Comparison of ENCODE assay signal across 26 mouse cellular contexts in the genomic region with DNA sequence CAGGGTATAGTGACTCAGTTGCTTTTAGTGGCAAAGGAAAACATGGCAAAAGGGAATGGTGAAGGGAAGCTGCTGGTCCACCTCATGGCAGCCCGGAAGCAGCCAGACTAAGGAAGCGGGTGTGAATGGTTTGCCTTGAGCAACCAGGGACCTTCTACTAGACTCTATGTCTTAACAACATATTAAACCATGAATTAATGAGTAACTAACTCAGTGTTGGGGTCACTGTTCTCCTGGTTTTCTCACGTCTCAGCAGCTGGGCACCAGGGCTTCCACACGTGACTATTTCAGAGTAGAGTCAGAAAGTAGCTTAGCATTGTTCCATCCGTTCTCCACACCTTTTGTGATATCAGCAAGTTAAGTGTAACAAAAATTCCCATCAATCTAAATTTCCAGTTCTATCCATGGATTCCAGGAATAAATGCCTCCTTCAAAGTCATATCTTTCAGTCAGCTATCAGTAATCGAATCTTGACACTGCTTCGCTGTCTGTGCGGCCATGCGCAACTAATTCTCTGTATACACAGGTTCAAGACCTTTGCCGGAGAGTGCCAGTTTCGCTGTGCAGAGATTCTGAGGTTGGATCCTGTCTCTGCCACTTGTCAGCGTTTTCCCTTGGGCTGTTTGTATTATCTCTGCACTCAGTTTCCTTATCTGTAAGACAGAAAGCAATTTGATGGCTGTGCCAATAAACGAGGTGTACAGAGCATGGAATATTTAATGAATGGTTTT.
DNase-seq lines count a peak whose midpoint lies in the region; ATAC-seq and TF ChIP-seq lines count a peak whose summit lies in the region.
"Had no signal": no experiment of that assay in that cellular context is flagged by ENCODE, and none has a peak within 500 bp of the region (broad histone marks: within the 10 kb centered on the region; RNA-seq: fewer than 3 reads in every experiment).

No protein-coding gene starts in this region.

- no peak overlapping the region for H3K9ac ChIP-seq in hindbrain, embryonic 13.5 days
- no peak overlapping the region for H3K9ac ChIP-seq in kidney, embryonic 16.5 days (replicated peaks; ENCODE audit: low read length)
- no peak overlapping the region for H3K9ac ChIP-seq in lung, postnatal 0 days (replicated peaks; ENCODE audit: low read depth)
- H3K9ac ChIP-seq: forebrain, embryonic 13.5 days; heart, embryonic 15.5 days; liver, embryonic 15.5 days; lung, embryonic 15.5 days; neural tube, embryonic 13.5 days had no signal

- intact Hi-C loops in left cerebral cortex, postnatal 14 days (cut with DNase I) = no loop called here

- H3K4me2 ChIP-seq in hindbrain, embryonic 13.5 days = no peak overlapping the region
- no peak overlapping the region; the same call in 1 of the 2 replicates for H3K4me2 ChIP-seq in kidney, embryonic 16.5 days (replicated peaks; ENCODE audit: low read depth, low read length)
- H3K4me2 ChIP-seq in lung, postnatal 0 days (replicated peaks; ENCODE audit: low read depth, low read length) = no peak overlapping the region
- H3K4me2 ChIP-seq: forebrain, embryonic 13.5 days; heart, embryonic 15.5 days; liver, embryonic 15.5 days; lung, embryonic 15.5 days; neural tube, embryonic 13.5 days had no signal

- H3K27ac ChIP-seq in hindbrain, embryonic 10.5 days = no peak overlapping the region
- H3K27ac ChIP-seq in hindbrain, embryonic 13.5 days = no peak overlapping the region
- H3K27ac ChIP-seq in kidney, embryonic 16.5 days (ENCODE audit: low read length) = peak overlapping the region; percentile 34; the same call in 1 of the 2 replicates
- H3K27ac ChIP-seq in lung, postnatal 0 days (ENCODE audit: low read length) = no peak overlapping the region
- H3K27ac ChIP-seq: forebrain, embryonic 13.5 days; gastrocnemius, adult 2 months; heart, embryonic 15.5 days; hindbrain, postnatal 0 days; limb, embryonic 10.5 days; liver, embryonic 15.5 days; lung, embryonic 15.5 days; midbrain, embryonic 10.5 days; neural tube, embryonic 13.5 days had no signal

- H3K4me3 ChIP-seq in hindbrain, embryonic 10.5 days = no peak overlapping the region
- no peak overlapping the region for H3K4me3 ChIP-seq in hindbrain, embryonic 13.5 days
- no peak overlapping the region for H3K4me3 ChIP-seq in kidney, embryonic 16.5 days (ENCODE audit: low read length)
- H3K4me3 ChIP-seq in lung, postnatal 0 days (ENCODE audit: low read depth, low read length) = no peak overlapping the region
- H3K4me3 ChIP-seq: forebrain, embryonic 13.5 days; gastrocnemius, adult 2 months; heart, embryonic 15.5 days; limb, embryonic 10.5 days; liver, embryonic 15.5 days; lung, embryonic 15.5 days; midbrain, embryonic 10.5 days; myocyte; neural tube, embryonic 13.5 days had no signal

- H3K27me3 ChIP-seq in hindbrain, embryonic 10.5 days (ENCODE audit: insufficient read depth, poor library complexity, severe bottlenecking) = no peaks in the 10 kb centered on the region
- no peaks in the 10 kb centered on the region for H3K27me3 ChIP-seq in hindbrain, embryonic 13.5 days
- no peaks in the 10 kb centered on the region for H3K27me3 ChIP-seq in kidney, embryonic 16.5 days (ENCODE audit: insufficient read depth, low read length)
- no peaks in the 10 kb centered on the region for H3K27me3 ChIP-seq in lung, postnatal 0 days (replicated peaks; ENCODE audit: insufficient read depth, low read length)
- H3K27me3 ChIP-seq: forebrain, embryonic 13.5 days; heart, embryonic 15.5 days; liver, embryonic 15.5 days; lung, embryonic 15.5 days; neural tube, embryonic 13.5 days had no signal

- H3K9me3 ChIP-seq in hindbrain, embryonic 10.5 days = no peaks in the 10 kb centered on the region
- H3K9me3 ChIP-seq in hindbrain, embryonic 13.5 days = no peaks in the 10 kb centered on the region
- H3K9me3 ChIP-seq in kidney, embryonic 16.5 days (ENCODE audit: low read length) = no peaks in the 10 kb centered on the region
- no peaks in the 10 kb centered on the region for H3K9me3 ChIP-seq in lung, postnatal 0 days (ENCODE audit: low read length)
- H3K9me3 ChIP-seq: forebrain, embryonic 13.5 days; heart, embryonic 15.5 days; limb, embryonic 10.5 days; liver, embryonic 15.5 days; lung, embryonic 15.5 days; midbrain, embryonic 10.5 days; neural tube, embryonic 13.5 days had no signal

- ATAC-seq in hindbrain, embryonic 13.5 days (ENCODE audit: low FRiP score) = no peak
- peak; percentile 96 for ATAC-seq in kidney, embryonic 16.5 days (ENCODE audit: low FRiP score, low TSS enrichment)
- no peak for ATAC-seq in lung, postnatal 0 days
- ATAC-seq: forebrain, embryonic 13.5 days; hindbrain, postnatal 0 days; midbrain, embryonic 16.5 days had no signal

- no peak for TF ChIP-seq CTCF in lung, postnatal 0 days (IDR thresholded peaks at IDR 0.05)

- H3K4me1 ChIP-seq in hindbrain, embryonic 10.5 days (replicated peaks) = peaks cover 7% of the 10 kb centered on the region; the same call in 1 of the 2 replicates
- 0 out of 2 replicates have a peak, but pooled peaks cover 3% of the 10 kb centered on the region for H3K4me1 ChIP-seq in hindbrain, embryonic 13.5 days (replicated peaks)
- H3K4me1 ChIP-seq in kidney, embryonic 16.5 days (ENCODE audit: insufficient read depth, low read length) = peaks cover 3% of the 10 kb centered on the region; the same call in 1 of the 2 replicates
- H3K4me1 ChIP-seq in lung, postnatal 0 days (ENCODE audit: insufficient read depth, low read depth, low read length) = no peaks in the 10 kb centered on the region
- H3K4me1 ChIP-seq: heart, embryonic 15.5 days; limb, embryonic 10.5 days; liver, embryonic 15.5 days; lung, embryonic 15.5 days; neural tube, embryonic 13.5 days had no signal

- TF ChIP-seq EP300 in lung, postnatal 0 days (IDR thresholded peaks at IDR 0.05) = no peak

- H3K36me3 ChIP-seq in hindbrain, embryonic 10.5 days = no peaks in the 10 kb centered on the region
- no peaks in the 10 kb centered on the region for H3K36me3 ChIP-seq in hindbrain, embryonic 13.5 days
- H3K36me3 ChIP-seq in kidney, embryonic 16.5 days (ENCODE audit: insufficient read depth, low read length) = no peaks in the 10 kb centered on the region
- no peaks in the 10 kb centered on the region for H3K36me3 ChIP-seq in lung, postnatal 0 days (ENCODE audit: insufficient read depth, low read length)
- H3K36me3 ChIP-seq: heart, embryonic 15.5 days; limb, embryonic 10.5 days; liver, embryonic 15.5 days; lung, embryonic 15.5 days; midbrain, embryonic 10.5 days; neural tube, embryonic 13.5 days had no signal

- 60% methylated on average over 13 of the region's 13 CpGs for WGBS in hindbrain, embryonic 10.5 days
- 61% methylated on average over 13 of the region's 13 CpGs for WGBS in hindbrain, embryonic 13.5 days
- WGBS in kidney, embryonic 16.5 days = 58% methylated on average over 13 of the region's 13 CpGs
- WGBS in lung, postnatal 0 days = 45% methylated on average over 13 of the region's 13 CpGs

- peak; percentile 29 for DNase-seq in hindbrain, embryonic 10.5 days (ENCODE audit: low spot score)
- DNase-seq in kidney, adult 18-20 months = peak; percentile 7
- peak; percentile 51 for DNase-seq in retina, embryonic 14.5 days (ENCODE audit: low spot score)
- no peak for DNase-seq in left cerebral cortex, postnatal 14 days (ENCODE audit: low spot score in 2 of 2)
- no peak for DNase-seq in yolk sac, embryonic 10.5 days (ENCODE audit: low spot score)
- no peak for DNase-seq in lung, postnatal 0 days (ENCODE audit: low spot score)
- DNase-seq: adrenal gland, postnatal 25 days; cerebellum, adult 9-11 months; gastrocnemius, adult 2 months; heart, postnatal 36 days; liver; right cerebral cortex, adult 18-20 months; thymus, adult 18-20 months; thymus, postnatal 4 days had no signal

Comparison
In these comparisons a context has a peak if more than half of its experiments do, and no peak if none do; other contexts are left out.
1. DNase-seq: peak in hindbrain, embryonic 10.5 days (single experiment), kidney, adult 18-20 months (single experiment) and retina, embryonic 14.5 days (single experiment); none in left cerebral cortex, postnatal 14 days (0 of 2), yolk sac, embryonic 10.5 days (single experiment) and lung, postnatal 0 days (single experiment).